In genomic region chr9:87633863-87634630, GRCm38 (mm10) we compare ENCODE assay signal across 15 mouse cellular contexts.
DNase-seq lines count a peak whose midpoint lies in the region; ATAC-seq and TF ChIP-seq lines count a peak whose summit lies in the region.
"Had no signal": no experiment of that assay in that cellular context is flagged by ENCODE, and none has a peak within 500 bp of the region (broad histone marks: within the 10 kb centered on the region; RNA-seq: fewer than 3 reads in every experiment).

No protein-coding gene starts in this region.

- TF ChIP-seq CTCF in kidney, postnatal 0 days (IDR thresholded peaks at IDR 0.05; ENCODE audit: low read depth), result no peak

- H3K9ac ChIP-seq in forebrain, embryonic 13.5 days, result no peak overlapping the region
- no peak overlapping the region for H3K9ac ChIP-seq in forebrain, embryonic 12.5 days
- no peak overlapping the region for H3K9ac ChIP-seq in kidney, postnatal 0 days (ENCODE audit: low read depth, low read length)

- H3K36me3 ChIP-seq in forebrain, embryonic 13.5 days (ENCODE audit: poor library complexity, severe bottlenecking), result no peaks in the 10 kb centered on the region
- H3K36me3 ChIP-seq in forebrain, embryonic 12.5 days (replicated peaks), result no peaks in the 10 kb centered on the region
- H3K36me3 ChIP-seq in kidney, postnatal 0 days (ENCODE audit: insufficient read depth, low read length), result no peaks in the 10 kb centered on the region

- peak; percentile 67 for DNase-seq in kidney, postnatal 0 days (ENCODE audit: low spot score)
- DNase-seq in kidney, postnatal 36 days, result no peak
- DNase-seq in NIH3T3 (ENCODE audit: low read depth), result peak; percentile 59
- DNase-seq in layer of hippocampus, adult 9-11 months, result peak; percentile 22
- no peak for DNase-seq in ovary, postnatal 10 days (ENCODE audit: low spot score)
- no peak for DNase-seq in embryo, embryonic 11 days
- DNase-seq: adrenal gland, postnatal 14 days; B cell, adult 2 months; cerebellum, adult 8-10 months; gastrocnemius, postnatal 25 days; spleen, adult 18-20 months had no signal

- no peaks in the 10 kb centered on the region for H3K27me3 ChIP-seq in forebrain, embryonic 13.5 days
- no peaks in the 10 kb centered on the region for H3K27me3 ChIP-seq in forebrain, embryonic 12.5 days
- H3K27me3 ChIP-seq in kidney, postnatal 0 days (ENCODE audit: insufficient read depth, low read length), result no peaks in the 10 kb centered on the region
- H3K27me3 ChIP-seq: Patski had no signal

- no peak overlapping the region for H3K27ac ChIP-seq in forebrain, embryonic 13.5 days
- no peak overlapping the region for H3K27ac ChIP-seq in forebrain, embryonic 12.5 days
- no peak overlapping the region for H3K27ac ChIP-seq in kidney, postnatal 0 days

- H3K9me3 ChIP-seq in forebrain, embryonic 13.5 days (replicated peaks), result no peaks in the 10 kb centered on the region
- H3K9me3 ChIP-seq in forebrain, embryonic 12.5 days, result no peaks in the 10 kb centered on the region
- H3K9me3 ChIP-seq in kidney, postnatal 0 days (replicated peaks; ENCODE audit: low read length), result no peaks in the 10 kb centered on the region

- H3K4me1 ChIP-seq in forebrain, embryonic 13.5 days, result no peaks in the 10 kb centered on the region
- H3K4me1 ChIP-seq in forebrain, embryonic 12.5 days, result no peaks in the 10 kb centered on the region
- no peaks in the 10 kb centered on the region for H3K4me1 ChIP-seq in kidney, postnatal 0 days (replicated peaks; ENCODE audit: insufficient read depth, low read length)

- WGBS in forebrain, embryonic 13.5 days, result 82% methylated on average over 5 of the region's 5 CpGs
- 84% methylated on average over 5 of the region's 5 CpGs for WGBS in forebrain, embryonic 12.5 days
- 55% methylated on average over 5 of the region's 5 CpGs for WGBS in kidney, postnatal 0 days

- no peak overlapping the region for H3K4me3 ChIP-seq in forebrain, embryonic 13.5 days
- H3K4me3 ChIP-seq in forebrain, embryonic 12.5 days (replicated peaks), result no peak overlapping the region
- no peak overlapping the region for H3K4me3 ChIP-seq in kidney, postnatal 0 days (replicated peaks; ENCODE audit: low read depth, low read length)

- peak; percentile 63; the same call in 1 of the 2 replicates for ATAC-seq in forebrain, embryonic 13.5 days
- ATAC-seq in forebrain, embryonic 12.5 days (ENCODE audit: low FRiP score), result no peak
- ATAC-seq in kidney, postnatal 0 days (replicated peaks; ENCODE audit: low FRiP score, low read depth), result no peak
- ATAC-seq: intestine, embryonic 16.5 days; Patski had no signal

- no peak overlapping the region for H3K4me2 ChIP-seq in forebrain, embryonic 13.5 days
- no peak overlapping the region for H3K4me2 ChIP-seq in forebrain, embryonic 12.5 days
- H3K4me2 ChIP-seq in kidney, postnatal 0 days (ENCODE audit: low read length), result no peak overlapping the region

Comparison
In these comparisons a context has a peak if more than half of its experiments do, and no peak if none do; other contexts are left out.
1. DNase-seq: peak in kidney, postnatal 0 days (single experiment), NIH3T3 (single experiment) and layer of hippocampus, adult 9-11 months (single experiment); none in kidney, postnatal 36 days (0 of 2), ovary, postnatal 10 days (single experiment) and embryo, embryonic 11 days (single experiment).